Mouse (Mus musculus) stomach, postnatal 0 days (tissue): ENCODE results near the gene Zfp3. TPM values are rescaled to one million over a fixed set of nuclear protein-coding genes. Genes with fewer than 3 reads are reported as not detected.

Experiments
- ATAC-seq: fragments of 200-750 bp; cut with Nextera tagmentation; 2 replicates; pipeline ENCODE4 v1.8.0; 2017; ENCODE audit not compliant: low FRiP score, low TSS enrichment
- DNase-seq: peaks from one replicate; pipeline ENCODE4 v3.0.0-alpha.2; 2016; ENCODE audit warnings: low spot score
- H3K27ac ChIP-seq: fragments of 300-500 bp; sonication (generic); replicated peaks from 2 replicates; pipeline ENCODE4 v1.5.1; 2014; ENCODE audit warnings: mild to moderate bottlenecking, control low read depth
- H3K27me3 ChIP-seq: fragments of 300-500 bp; sonication (generic); 2 replicates; pipeline ENCODE4 v1.6.1; 2014; ENCODE audit warnings: low read length; ENCODE audit not compliant: control insufficient read depth, insufficient read depth
- H3K36me3 ChIP-seq: fragments of 300-500 bp; sonication (generic); 2 replicates; pipeline ENCODE4 v1.6.1; 2014; ENCODE audit warnings: low read length, mixed read lengths; ENCODE audit not compliant: control insufficient read depth, insufficient read depth
- H3K4me1 ChIP-seq: fragments of 300-500 bp; sonication (generic); replicated peaks from 2 replicates; pipeline ENCODE4 v1.6.1; 2014; ENCODE audit warnings: antibody characterized with exemption; ENCODE audit not compliant: control insufficient read depth, insufficient read depth
- H3K4me2 ChIP-seq: fragments of 300-500 bp; sonication (generic); replicated peaks from 2 replicates; pipeline ENCODE4 v1.6.1; 2014; ENCODE audit warnings: low read depth, mild to moderate bottlenecking, control low read depth, moderate library complexity
- H3K4me3 ChIP-seq: fragments of 300-500 bp; sonication (generic); 2 replicates; pipeline ENCODE4 v1.5.1; 2014; ENCODE audit warnings: low read depth, low read length, control low read depth
- H3K9ac ChIP-seq: fragments of 300-500 bp; sonication (generic); 2 replicates; pipeline ENCODE4 v1.6.1; 2014; ENCODE audit warnings: mild to moderate bottlenecking, low read length, control low read depth, mixed read lengths
- H3K9me3 ChIP-seq: fragments of 300-500 bp; sonication (generic); 2 replicates; pipeline ENCODE4 v1.6.1; 2016; ENCODE audit warnings: low read length; ENCODE audit not compliant: control insufficient read depth
- CTCF ChIP-seq: IDR thresholded peaks from 2 replicates; pipeline ENCODE4 v1.5.1; 2016; ENCODE audit warnings: antibody characterized with exemption, low read depth, mild to moderate bottlenecking, moderate library complexity
- EP300 ChIP-seq: optimal IDR thresholded peaks from 2 replicates; pipeline ENCODE3; 2016; ENCODE audit warnings: antibody characterized with exemption
- WGBS: fragments of 180-500 bp; shearing (Covaris S2); extraction: QIAGEN DNeasy Blood & Tissue Kit; methylation state at CpG from one replicate; pipeline ENCODE4 v1.1.7; 2014; 5-methylcytosine and 5-hydroxymethylcytosine counted together
- polyA plus RNA-seq: library from polyadenylated mRNA; unstranded; fragments of >200 nt; fragmentation: Nextera tagmentation; extraction: Ambion mirVana; gene quantifications from 2 replicates; pipeline ENCODE4 v1.2.1, GENCODE M21; 2015

Gene Zfp3
- polyA plus RNA-seq, 1 experiment from 2014 or later = 3.4 TPM

- Histone ChIP-seq H3K36me3 (no peaks in the 10 kb centered on the region), H3K27me3 (no peaks in the 10 kb centered on the region), H3K4me1 (no peaks in the 10 kb centered on the region), H3K4me2 (no peak overlapping the region), H3K9ac (no peak overlapping the region), H3K9me3 (no peaks in the 10 kb centered on the region), H3K27ac (no peak overlapping the region; the same call in none of the 2 replicates), H3K4me3 (no peak overlapping the region)
- no peak for TF ChIP-seq EP300
- no peak for TF ChIP-seq CTCF
- ATAC-seq = no peak
- no peak for DNase-seq
- WGBS = 64% methylated on average over 8 of the region's 8 CpGs
These were observed 41.7 kb downstream of the Zfp3 start for GRCm38 (mm10) chr11:70805641-70806175.

GRCm38 (mm10) chr11:70806697-70807096 lies 42.7 kb downstream of the Zfp3 start:
- Histone ChIP-seq H3K9ac (no peak overlapping the region), H3K36me3 (no peaks in the 10 kb centered on the region), H3K4me1 (no peaks in the 10 kb centered on the region), H3K9me3 (no peaks in the 10 kb centered on the region), H3K4me3 (no peak overlapping the region), H3K27ac (no peak overlapping the region), H3K4me2 (no peak overlapping the region), H3K27me3 (no peaks in the 10 kb centered on the region)
- WGBS = 77% methylated on average over 4 of the region's 4 CpGs
- ATAC-seq (no peak), DNase-seq (no peak)
- TF ChIP-seq CTCF = no peak
- no peak for TF ChIP-seq EP300

- Histone ChIP-seq H3K36me3 (no peaks in the 10 kb centered on the region), H3K27ac (no peak overlapping the region), H3K4me2 (no peak overlapping the region), H3K4me3 (no peak overlapping the region), H3K4me1 (no peaks in the 10 kb centered on the region), H3K9me3 (no peaks in the 10 kb centered on the region), H3K9ac (no peak overlapping the region), H3K27me3 (no peaks in the 10 kb centered on the region)
- TF ChIP-seq CTCF = no peak
- no peak for TF ChIP-seq EP300
- ATAC-seq (no peak), DNase-seq (no peak)
- 78% methylated on average over 4 of the region's 4 CpGs for WGBS
These were observed 43.6 kb downstream of the Zfp3 start for GRCm38 (mm10) chr11:70807630-70808029.

- no peak for DNase-seq
- WGBS = 56% methylated on average over 3 of the region's 3 CpGs
- no peak overlapping the region for H3K27ac ChIP-seq
These were observed 44.1 kb downstream of the Zfp3 start for GRCm38 (mm10) chr11:70808101-70808500.

GRCm38 (mm10) chr11:70809011-70809410 lies 45.0 kb downstream of the Zfp3 start:
- Histone ChIP-seq H3K27ac (no peak overlapping the region), H3K36me3 (no peaks in the 10 kb centered on the region), H3K4me1 (no peaks in the 10 kb centered on the region), H3K4me3 (no peak overlapping the region), H3K9me3 (no peaks in the 10 kb centered on the region), H3K9ac (no peak overlapping the region), H3K27me3 (no peaks in the 10 kb centered on the region), H3K4me2 (no peak overlapping the region)
- DNase-seq (no peak), ATAC-seq (no peak)
- WGBS = 38% methylated on average over 1 of the region's 1 CpGs
- TF ChIP-seq EP300 = no peak
- no peak for TF ChIP-seq CTCF

More at GRCm38 (mm10) chr11:70808101-70808500, 44.1 kb downstream of the Zfp3 start:
- Histone ChIP-seq H3K4me2 (no peak overlapping the region), H3K4me3 (no peak overlapping the region), H3K27me3 (no peaks in the 10 kb centered on the region), H3K9me3 (no peaks in the 10 kb centered on the region), H3K9ac (no peak overlapping the region), H3K36me3 (no peaks in the 10 kb centered on the region), H3K4me1 (no peaks in the 10 kb centered on the region)
- TF ChIP-seq EP300 = no peak
- TF ChIP-seq CTCF = no peak
- no peak for ATAC-seq

- TF ChIP-seq CTCF (no peak), EP300 (no peak)
- WGBS = 82% methylated on average over 5 of the region's 5 CpGs
- no peak for DNase-seq
- Histone ChIP-seq H3K27ac (no peak overlapping the region), H3K4me1 (no peaks in the 10 kb centered on the region), H3K9me3 (no peaks in the 10 kb centered on the region), H3K4me3 (no peak overlapping the region), H3K27me3 (no peaks in the 10 kb centered on the region), H3K36me3 (no peaks in the 10 kb centered on the region), H3K4me2 (no peak overlapping the region), H3K9ac (no peak overlapping the region)
- no peak for ATAC-seq
These were observed 47.0 kb downstream of the Zfp3 start for GRCm38 (mm10) chr11:70811041-70811440.
